Mouse (Mus musculus) regulatory T cell (primary cell): Measurements from ENCODE around the gene Pi4kb.

Experiments used
- in situ Hi-C: fragments of 300-600 bp; cut with MboI, MseI; formaldehyde crosslinking; loops from one replicate; pipeline ENCODE4 v1.15.1; 2025; ENCODE audit warnings: high pct_unique_total_duplicates

Pi4kb gene

GRCm38 (mm10) chr3:94953764-94954616, 20.5 kb upstream of the Pi4kb start, which contains the start of gene Rfx5:
Gene Rfx5 (plus strand): TSS chr3:94954075.
- in situ Hi-C loops: no loop called here

GRCm38 (mm10) chr3:94958295-94958694, 16.2 kb upstream of the Pi4kb start:
- in situ Hi-C loops: loop anchor here (5.0 kb wide), 1 partner anchor 39 kb away; no protein-coding TSS in a partner anchor

GRCm38 (mm10) chr3:94959871-94960270, 14.7 kb upstream of the Pi4kb start:
- in situ Hi-C loops: loop anchor here (5.0 kb wide), 1 partner anchor 37 kb away; no protein-coding TSS in a partner anchor

GRCm38 (mm10) chr3:94960322-94960721, 14.2 kb upstream of the Pi4kb start:
- in situ Hi-C loops: no loop called here

GRCm38 (mm10) chr3:94964989-94965388, 9.5 kb upstream of the Pi4kb start:
- in situ Hi-C loops: no loop called here

GRCm38 (mm10) chr3:94965878-94966277, 8.7 kb upstream of the Pi4kb start:
- in situ Hi-C loops: no loop called here

GRCm38 (mm10) chr3:94972552-94972951, 2.0 kb upstream of the Pi4kb start:
- in situ Hi-C loops: no loop called here

- in situ Hi-C loops: no loop called here
These were observed 911 bp upstream of the Pi4kb start for GRCm38 (mm10) chr3:94973620-94974019.

- in situ Hi-C loops: no loop called here
These were observed 454 bp upstream of the Pi4kb start for GRCm38 (mm10) chr3:94974026-94974527.

- in situ Hi-C loops: loop anchor here (5.0 kb wide), 1 partner anchor 92 kb away; no protein-coding TSS in a partner anchor
These were observed 9.8 kb downstream of the Pi4kb start for GRCm38 (mm10) chr3:94984312-94984711.

GRCm38 (mm10) chr3:94985513-94985912, 11.0 kb downstream of the Pi4kb start:
- in situ Hi-C loops: no loop called here

GRCm38 (mm10) chr3:94987578-94987977, 13.0 kb downstream of the Pi4kb start:
- in situ Hi-C loops: no loop called here

- in situ Hi-C loops: no loop called here
These were observed 14.7 kb downstream of the Pi4kb start for GRCm38 (mm10) chr3:94989159-94989761.

GRCm38 (mm10) chr3:94996946-94997345, 22.4 kb downstream of the Pi4kb start:
- in situ Hi-C loops: loop anchor here (5.0 kb wide), 1 partner anchor 40 kb away; no protein-coding TSS in a partner anchor

- in situ Hi-C loops: no loop called here
These were observed 28.0 kb downstream of the Pi4kb start for GRCm38 (mm10) chr3:95002569-95002968.

GRCm38 (mm10) chr3:95003273-95003672, 28.7 kb downstream of the Pi4kb start:
- in situ Hi-C loops: no loop called here

GRCm38 (mm10) chr3:95005651-95006050, 31.1 kb downstream of the Pi4kb start:
- in situ Hi-C loops: no loop called here

- in situ Hi-C loops: no loop called here
These were observed 33.2 kb downstream of the Pi4kb start for GRCm38 (mm10) chr3:95007706-95008105.

GRCm38 (mm10) chr3:95010396-95010795, 35.9 kb downstream of the Pi4kb start:
- in situ Hi-C loops: no loop called here

GRCm38 (mm10) chr3:95012982-95013381, 38.5 kb downstream of the Pi4kb start:
- in situ Hi-C loops: no loop called here

GRCm38 (mm10) chr3:95013699-95014427, 39.3 kb downstream of the Pi4kb start:
- in situ Hi-C loops: no loop called here
